Mouse (Mus musculus) erythroid progenitor cell, adult 5-6 weeks (primary cell): Measurements from ENCODE around the gene Sh3glb2. TPM values are rescaled to one million over a fixed set of nuclear protein-coding genes. Genes with fewer than 3 reads are reported as not detected.

ENCODE experiments used
- ATAC-seq: replicated peaks from 2 replicates; pipeline ENCODE4 v1.8.0; 2016; ENCODE audit warnings: moderate number of reproducible peaks, mild to moderate bottlenecking, moderate TSS enrichment, inconsistent platforms; ENCODE audit not compliant: poor library complexity, low FRiP score, severe bottlenecking
- total RNA-seq, 2 experiments: library from RNA; stranded (forward) in 1 of 2; stranded (reverse) in 1 of 2; fragments of 150-400 nt in 1 of 2; fragments of 186-747, 209-891 nt in 1 of 2; gene quantifications; 2 replicates each; pipeline versions ENCODE4 v1.2.3 to v1.2.4; 2015 to 2017; ENCODE audit warnings: low replicate concordance in 2 of 2

Gene Sh3glb2
- total RNA-seq, 2 experiments from 2014 or later, result 5.4 to 8.4 TPM

- peak; percentile 68 for ATAC-seq
These were observed 22.2 kb upstream of the Sh3glb2 start for GRCm38 (mm10) chr2:30381377-30381725.

- no peak for ATAC-seq
These were observed 21.6 kb upstream of the Sh3glb2 start for GRCm38 (mm10) chr2:30380564-30381376.

GRCm38 (mm10) chr2:30379307-30379706 is 20.2 kb upstream of the Sh3glb2 start:
- no peak for ATAC-seq

- no peak for ATAC-seq
These were observed 18.6 kb upstream of the Sh3glb2 start for GRCm38 (mm10) chr2:30377721-30378120.

- ATAC-seq, result no peak
These were observed 16.8 kb upstream of the Sh3glb2 start for GRCm38 (mm10) chr2:30375893-30376292.

DNA sequence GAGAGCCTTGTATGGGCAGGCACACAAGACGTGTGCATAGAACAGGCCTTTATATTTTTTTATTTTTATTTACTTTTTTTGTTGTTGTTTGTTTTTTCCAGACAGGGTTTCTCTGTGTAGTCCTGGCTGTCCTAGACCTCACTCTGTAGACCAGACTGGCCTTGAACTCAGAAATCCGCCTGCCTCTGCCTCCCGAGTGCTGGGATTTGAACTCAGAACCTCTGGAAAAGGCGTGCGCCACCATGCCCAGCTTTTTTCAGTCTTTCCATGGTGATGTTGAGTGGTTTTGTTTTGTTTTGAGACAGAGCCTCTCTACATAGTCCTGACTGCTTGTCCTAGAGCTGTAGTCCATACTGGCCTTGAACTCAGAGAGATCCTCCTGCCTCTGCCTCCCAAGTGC is 13.6 kb upstream of the Sh3glb2 start:
- ATAC-seq, result no peak

- no peak for ATAC-seq
These were observed 12.4 kb upstream of the Sh3glb2 start for GRCm38 (mm10) chr2:30371544-30371943.

DNA sequence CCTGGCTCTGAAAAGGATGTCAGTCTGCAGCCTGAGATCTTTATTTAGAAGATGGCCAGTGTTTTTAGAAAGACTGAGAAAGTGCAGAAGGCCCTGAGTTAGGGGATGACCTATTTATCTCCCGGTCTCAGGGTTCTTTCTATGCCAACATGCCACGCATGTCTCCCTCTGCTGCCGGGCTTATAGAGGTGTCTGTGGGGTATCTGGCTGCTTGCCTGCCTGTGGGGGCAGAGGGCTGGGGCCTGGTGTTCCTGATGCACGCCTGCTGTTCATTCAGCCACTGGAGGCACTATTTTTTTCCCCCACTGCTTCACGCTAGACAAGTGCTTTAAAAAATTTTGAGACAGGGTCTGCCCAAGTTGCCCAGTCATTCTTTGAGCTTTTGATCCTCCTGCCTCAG is 7.1 kb upstream of the Sh3glb2 start:
- no peak for ATAC-seq

DNA sequence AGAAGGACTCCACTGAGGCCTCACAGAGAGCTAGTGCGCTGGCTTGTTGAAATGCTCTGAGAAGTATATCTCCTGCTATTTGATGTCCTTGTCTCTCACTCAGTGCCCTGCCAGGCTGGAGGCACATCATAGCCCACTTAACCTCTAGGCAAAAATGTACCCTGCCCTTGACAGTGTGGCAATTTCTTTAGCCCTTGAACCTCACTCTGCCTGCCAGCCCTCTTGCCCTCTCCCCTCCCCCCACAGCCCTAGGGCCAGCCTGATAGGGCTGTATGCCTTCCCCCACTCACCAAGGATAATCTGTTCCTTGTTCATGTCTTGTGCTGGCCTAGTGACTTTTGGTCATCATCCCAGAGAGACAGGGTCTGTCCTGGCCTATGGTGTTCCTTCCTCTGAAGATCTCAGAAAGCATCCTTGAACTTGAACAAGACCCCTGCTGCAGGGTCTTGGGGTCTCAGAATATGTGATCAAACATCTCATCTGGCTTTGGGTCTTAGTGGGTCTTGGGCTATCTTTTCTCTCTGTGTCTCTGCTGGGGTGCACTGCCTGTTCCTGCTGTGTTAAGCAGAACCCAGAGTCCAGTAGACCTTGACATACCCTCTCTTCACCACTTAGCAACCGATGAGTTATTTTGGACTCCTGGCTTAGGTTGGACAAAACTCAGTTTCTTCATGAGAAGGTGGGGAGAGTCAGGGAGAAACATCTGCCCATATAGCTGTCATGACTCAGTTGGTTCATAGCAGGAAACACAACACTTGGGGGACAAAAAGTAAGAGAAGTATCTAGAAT is 6.3 kb upstream of the Sh3glb2 start:
- no peak for ATAC-seq

DNA sequence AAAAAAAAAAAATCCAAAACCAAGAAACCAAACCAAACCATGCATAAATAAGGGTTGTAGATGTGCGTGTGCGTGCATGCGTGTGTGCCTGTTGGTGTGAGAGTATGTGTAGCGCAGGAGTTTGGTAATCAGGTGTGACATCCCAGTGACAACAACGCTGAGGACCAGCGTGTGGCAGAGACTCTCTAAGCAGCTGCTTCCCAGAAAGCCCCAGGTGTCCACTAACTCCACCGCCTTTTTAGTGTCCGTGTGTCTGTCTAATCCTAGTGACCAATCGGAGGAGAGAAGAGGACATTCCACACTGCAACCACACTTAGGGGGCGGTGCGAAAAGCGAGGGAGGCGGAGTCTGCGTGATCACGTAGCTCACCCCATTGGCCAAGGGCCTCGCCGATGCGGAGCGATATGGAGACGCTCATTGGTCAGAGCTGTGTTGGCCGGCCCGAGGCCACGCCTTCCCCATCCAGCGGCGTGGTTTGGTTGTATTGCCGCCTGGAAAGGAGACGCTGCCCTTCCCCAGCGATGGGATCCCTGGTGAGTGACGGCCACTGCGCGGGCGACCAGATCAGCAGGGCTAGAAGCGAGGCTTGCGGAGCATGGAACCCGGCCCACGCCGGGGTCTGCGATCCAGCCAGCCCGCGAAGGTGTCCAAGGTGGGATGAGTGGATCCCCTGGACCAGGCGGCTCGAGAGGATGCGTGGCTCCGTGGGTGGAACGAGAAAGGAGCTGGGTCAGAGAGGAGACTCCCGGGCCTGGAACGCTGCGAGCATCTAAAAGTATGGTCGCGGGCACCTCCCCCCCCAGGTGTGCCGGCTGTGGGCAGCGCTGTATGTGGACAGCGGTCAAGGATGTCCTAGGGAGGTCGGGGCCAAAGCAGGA is 4.9 kb upstream of the Sh3glb2 start, which contains the start of gene Miga2:
TSS of gene Miga2 (plus strand) at position 461 of the 878 bp plus-strand sequence.
- peak; percentile 90 for ATAC-seq

GRCm38 (mm10) chr2:30362865-30363264 is 3.7 kb upstream of the Sh3glb2 start:
- ATAC-seq, result no peak

GRCm38 (mm10) chr2:30360626-30361025 is 1.5 kb upstream of the Sh3glb2 start:
- ATAC-seq, result no peak

- no peak for ATAC-seq
These were observed 1.3 kb downstream of the Sh3glb2 start for GRCm38 (mm10) chr2:30357552-30358510.

DNA sequence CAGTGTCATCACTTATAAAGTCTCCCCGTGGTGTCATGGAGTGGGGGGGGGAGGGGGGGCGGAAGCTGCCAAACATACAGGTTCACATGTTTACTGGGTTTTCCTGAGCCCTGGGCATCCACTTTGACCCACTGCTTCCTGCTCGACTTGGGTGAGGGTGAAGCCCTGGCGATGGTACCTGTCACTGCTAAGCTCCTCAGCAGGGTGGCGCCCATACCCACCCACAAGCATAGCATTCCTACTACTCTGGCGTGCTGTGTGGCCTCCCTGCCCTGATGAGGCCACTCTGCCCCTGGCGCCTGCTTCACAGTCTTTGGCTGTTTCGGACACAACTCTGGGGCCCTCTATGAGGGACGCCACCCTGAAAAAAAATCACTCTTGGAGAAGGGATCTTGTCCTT is 2.2 kb downstream of the Sh3glb2 start:
- ATAC-seq, result no peak

DNA sequence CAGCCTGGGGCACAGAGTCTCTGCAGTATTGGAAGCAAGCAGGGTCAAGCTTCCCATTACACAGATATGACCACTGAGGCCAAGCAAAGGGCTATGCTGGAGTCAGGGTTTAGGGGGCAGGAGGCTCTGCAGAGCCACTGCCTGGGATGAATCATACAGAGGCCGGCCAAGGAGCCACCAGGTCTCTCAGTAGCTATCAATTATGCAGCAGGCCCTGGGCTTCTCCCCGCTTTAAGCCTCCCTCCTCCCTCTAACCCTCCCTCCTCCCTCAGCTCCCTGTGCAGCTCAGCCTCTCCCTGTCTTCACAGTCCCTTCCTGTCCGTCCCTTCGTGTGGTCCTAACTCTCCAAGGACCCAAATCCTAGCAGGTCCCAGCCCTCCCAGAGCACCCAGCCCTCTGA is 2.9 kb downstream of the Sh3glb2 start:
- no peak for ATAC-seq

DNA sequence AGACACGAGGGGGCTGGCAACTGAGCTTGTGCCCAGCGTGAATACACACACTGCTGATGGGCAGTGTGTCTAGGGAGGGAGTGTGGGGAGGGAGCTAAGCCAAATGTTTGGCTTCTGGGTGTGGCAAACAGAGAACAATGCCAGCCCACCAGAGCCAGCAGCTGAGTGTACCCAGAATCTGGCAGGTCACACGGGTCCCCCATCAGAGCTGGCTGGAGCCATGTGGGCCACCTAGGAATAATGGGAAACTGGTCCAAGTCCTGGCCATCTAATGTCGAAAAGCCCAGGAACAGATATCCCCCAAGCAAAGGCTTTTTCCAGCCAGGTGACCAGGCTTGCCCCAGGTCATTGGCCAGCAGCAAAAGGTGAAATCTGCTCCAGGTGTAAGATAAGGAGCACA is 3.3 kb downstream of the Sh3glb2 start:
- ATAC-seq, result no peak

DNA sequence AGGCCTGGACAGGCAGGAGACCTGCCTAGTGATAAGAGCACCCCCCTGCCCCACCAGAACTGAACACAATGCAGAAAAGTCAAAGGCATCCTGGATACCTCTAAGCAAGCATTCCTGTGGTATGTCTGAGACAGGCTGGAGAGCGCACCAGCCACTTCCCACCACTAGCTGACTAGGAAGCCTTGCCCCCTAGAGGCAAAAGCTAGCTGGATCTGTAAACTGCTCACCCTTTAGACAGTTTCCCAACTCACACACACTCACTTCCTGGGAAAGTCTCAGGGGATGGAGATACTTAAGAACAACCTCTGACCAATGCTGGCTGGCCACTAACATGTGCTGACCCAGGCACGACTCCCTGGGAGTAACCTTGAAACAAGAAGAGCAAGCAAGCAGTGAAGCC is 8.0 kb downstream of the Sh3glb2 start:
- no peak for ATAC-seq

GRCm38 (mm10) chr2:30349196-30349595 is 9.9 kb downstream of the Sh3glb2 start:
- ATAC-seq, result no peak
